Mouse (Mus musculus) small intestine, adult 2 months (tissue): ENCODE measurements around the gene Hist1h2bg. TPM values are rescaled to one million over a fixed set of nuclear protein-coding genes. Genes with fewer than 3 reads are reported as not detected.
"Not testable (repeated sequence)": the region's sequence is repeated elsewhere in the genome, so short reads cannot be mapped to it uniquely, and the experiment has no call there.

Experiments
- H3K27ac ChIP-seq: fragments of 200-500 bp; 2 replicates; pipeline ENCODE4 v1.5.1; 2012; ENCODE audit warnings: low read depth, low read length, control low read depth, inconsistent platforms; ENCODE audit not compliant: insufficient read depth
- H3K27me3 ChIP-seq: fragments of 200-500 bp; 2 replicates; pipeline ENCODE4 v1.6.1; 2012; ENCODE audit warnings: mild to moderate bottlenecking, moderate library complexity, low read length, inconsistent platforms; ENCODE audit not compliant: control insufficient read depth, insufficient read depth
- H3K36me3 ChIP-seq: fragments of 200-500 bp; 2 replicates; pipeline ENCODE4 v1.6.1; 2012; ENCODE audit warnings: mild to moderate bottlenecking, low read length, control low read depth, inconsistent platforms; ENCODE audit not compliant: control insufficient read depth, insufficient read depth
- H3K4me1 ChIP-seq: fragments of 200-500 bp; 2 replicates; pipeline ENCODE4 v1.6.1; 2012; ENCODE audit warnings: low read length, inconsistent platforms, mixed read lengths; ENCODE audit not compliant: control insufficient read depth, insufficient read depth, insufficient read length
- H3K4me3 ChIP-seq: fragments of 200-500 bp; 2 replicates; pipeline ENCODE4 v1.5.1; 2012; ENCODE audit warnings: low read depth, mild to moderate bottlenecking, control low read depth, inconsistent platforms, low read length, moderate library complexity
- CTCF ChIP-seq: fragments of 200-500 bp; IDR thresholded peaks from 2 replicates; pipeline ENCODE4 v1.5.1; 2012; ENCODE audit warnings: low read depth, mild to moderate bottlenecking, control low read depth, inconsistent platforms, low read length, moderate library complexity, mixed read lengths; ENCODE audit not compliant: insufficient replicate concordance, insufficient read length; ENCODE audit errors: extremely low read depth
- POLR2A ChIP-seq: fragments of 200-500 bp; IDR thresholded peaks from 2 replicates; pipeline ENCODE4 v1.6.1; 2012; ENCODE audit warnings: low read depth, mild to moderate bottlenecking, control low read depth, inconsistent platforms, low read length, moderate library complexity
- WGBS: fragments of 180-500 bp; shearing (Covaris S2); methylation state at CpG from one replicate; pipeline ENCODE4 v1.1.7; 2018; 5-methylcytosine and 5-hydroxymethylcytosine counted together
- polyA plus RNA-seq: library from polyadenylated mRNA; depleted of rRNA; stranded (reverse); fragments of >200 nt; gene quantifications from 2 replicates; pipeline ENCODE4 v1.2.3, GENCODE M21; 2012

Gene Hist1h2bg
- polyA plus RNA-seq, 1 experiment, result 51.3 TPM

DNA sequence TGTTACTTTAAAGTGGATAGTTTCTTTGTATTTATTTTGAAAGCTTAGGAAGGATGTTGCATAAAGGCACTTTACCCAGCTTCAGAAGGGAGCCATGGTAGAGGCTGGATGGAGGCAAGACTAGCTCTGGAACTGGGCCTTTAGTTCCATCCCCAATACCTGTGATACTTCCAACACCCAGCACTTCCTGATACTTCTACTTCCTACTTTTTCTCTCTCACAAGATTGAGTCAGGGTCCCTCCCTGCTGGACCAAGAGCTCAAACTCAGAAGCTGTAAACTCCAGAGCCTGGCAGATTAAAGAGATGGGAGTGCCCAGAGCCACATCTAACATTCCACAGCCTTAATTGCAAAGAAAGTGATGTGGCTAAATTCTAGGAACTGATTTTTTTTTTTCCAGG, 13.1 kb downstream of the Hist1h2bg start:
- H3K27ac ChIP-seq, result peak overlapping the region; percentile 99
- no peaks in the 10 kb centered on the region for H3K27me3 ChIP-seq
- peaks cover 2% of the 10 kb centered on the region; the same call in 1 of the 2 replicates for H3K4me1 ChIP-seq
- TF ChIP-seq POLR2A, result no peak
- no peak for TF ChIP-seq CTCF
- no peak overlapping the region for H3K4me3 ChIP-seq
- H3K36me3 ChIP-seq, result no peaks in the 10 kb centered on the region

DNA sequence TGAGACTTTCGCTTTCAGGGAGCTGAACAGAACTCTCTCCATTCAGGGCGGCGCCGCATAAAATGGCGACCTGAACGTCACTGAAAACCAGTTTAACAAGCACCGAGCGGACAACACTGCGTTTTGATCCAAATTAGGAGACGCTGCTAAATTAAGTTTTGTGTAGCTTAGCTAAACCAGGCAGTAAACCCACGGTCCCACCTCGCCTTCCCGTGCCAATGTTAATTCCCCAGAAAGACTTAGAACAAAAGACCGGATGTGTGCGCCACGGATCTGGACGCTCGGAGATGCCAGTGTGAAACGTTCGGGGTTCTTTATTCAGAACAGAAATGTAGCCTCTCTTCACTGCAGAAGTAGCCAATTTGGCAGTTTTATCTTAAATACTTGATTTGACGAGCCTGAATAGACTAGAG, 13.8 kb downstream of the Hist1h2bg start:
- WGBS, result under 1% methylated on average over 21 of the region's 21 CpGs
- no peaks in the 10 kb centered on the region for H3K27me3 ChIP-seq
- TF ChIP-seq POLR2A, result no peak
- TF ChIP-seq CTCF, result no peak
- peak overlapping the region; percentile 99 for H3K27ac ChIP-seq
- no peaks in the 10 kb centered on the region for H3K36me3 ChIP-seq
- H3K4me1 ChIP-seq, result peaks cover 2% of the 10 kb centered on the region; the same call in 1 of the 2 replicates
- peak overlapping the region; percentile 77 for H3K4me3 ChIP-seq

DNA sequence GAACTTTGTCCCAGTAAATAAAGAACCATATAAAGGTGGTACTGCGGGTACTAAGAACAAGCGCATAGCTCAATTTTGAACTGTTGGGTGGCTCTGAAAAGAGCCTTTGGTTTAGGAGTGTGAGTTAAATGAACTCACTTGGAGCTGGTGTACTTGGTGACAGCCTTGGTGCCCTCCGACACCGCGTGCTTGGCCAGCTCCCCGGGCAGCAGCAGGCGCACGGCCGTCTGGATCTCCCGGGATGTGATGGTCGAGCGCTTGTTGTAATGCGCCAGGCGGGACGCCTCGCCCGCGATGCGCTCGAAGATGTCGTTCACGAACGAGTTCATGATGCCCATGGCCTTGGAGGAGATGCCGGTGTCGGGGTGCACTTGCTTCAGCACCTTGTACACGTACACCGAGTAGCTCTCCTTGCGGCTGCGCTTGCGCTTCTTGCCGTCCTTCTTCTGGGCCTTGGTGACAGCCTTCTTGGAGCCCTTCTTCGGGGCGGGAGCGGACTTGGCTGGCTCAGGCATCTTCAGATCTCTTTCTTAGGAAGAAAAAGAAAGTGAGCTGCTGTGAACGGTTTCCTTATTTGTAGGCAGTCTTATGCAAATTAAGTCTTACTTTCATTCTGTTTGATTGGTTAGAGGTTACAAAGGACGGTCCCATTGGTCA, 14.4 kb downstream of the Hist1h2bg start:
- not testable (repeated sequence) for H3K27me3 ChIP-seq, H3K36me3 ChIP-seq, H3K4me1 ChIP-seq
- under 1% methylated on average over 34 of the region's 36 CpGs for WGBS
- H3K4me3 ChIP-seq, result peak overlapping the region; percentile 77
- H3K27ac ChIP-seq, result peak overlapping the region; percentile 99
- peak; percentile 88 for TF ChIP-seq POLR2A

DNA sequence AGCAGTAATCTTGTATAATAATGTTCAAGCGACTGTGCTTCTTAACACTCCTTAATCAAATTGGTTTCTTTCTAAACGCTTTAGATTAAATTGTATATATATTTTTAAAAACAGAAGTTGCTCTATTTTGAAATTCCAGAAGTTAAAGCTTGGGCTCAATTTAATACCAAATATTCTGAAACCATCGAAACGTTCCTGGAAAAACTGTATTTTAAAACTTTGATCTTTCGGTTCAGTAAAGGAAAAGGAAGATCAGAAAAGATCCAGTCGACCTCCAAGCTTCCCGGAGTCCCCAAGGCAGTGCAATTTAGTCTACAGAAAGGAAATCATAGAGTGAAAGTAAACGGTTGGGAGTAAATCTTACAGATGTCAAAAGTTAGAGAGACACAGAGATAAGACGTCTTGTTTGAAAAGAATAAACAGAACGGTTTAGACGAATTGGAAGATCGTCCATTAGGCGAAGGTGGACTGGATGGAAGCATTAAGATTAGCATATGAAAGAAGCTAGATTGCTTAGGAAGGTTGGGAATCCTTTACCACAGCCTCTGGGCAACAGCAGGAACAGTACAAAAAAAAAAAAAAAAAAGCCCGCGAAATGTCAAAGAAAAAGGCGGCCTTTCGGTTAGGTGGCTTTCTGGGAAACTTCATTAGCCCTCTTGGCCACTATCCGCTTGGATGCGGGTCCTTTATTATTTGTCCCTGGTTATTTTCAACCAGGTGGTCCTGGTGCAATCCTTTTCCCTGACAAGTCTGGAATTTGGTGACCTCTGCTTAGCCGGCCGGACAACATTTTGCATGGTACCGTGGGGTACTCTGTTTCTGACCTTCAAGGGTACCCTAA, 15.1 kb downstream of the Hist1h2bg start:
- WGBS, result 1% methylated on average over 22 of the region's 22 CpGs
- peak overlapping the region; percentile 98 for H3K27ac ChIP-seq
- H3K27me3 ChIP-seq, result no peaks in the 10 kb centered on the region
- peak overlapping the region; percentile 42; the same call in 1 of the 2 replicates for H3K4me3 ChIP-seq
- H3K4me1 ChIP-seq, result peaks cover 2% of the 10 kb centered on the region; the same call in 1 of the 2 replicates
- no peaks in the 10 kb centered on the region for H3K36me3 ChIP-seq
- no peak for TF ChIP-seq POLR2A
- TF ChIP-seq CTCF, result no peak

DNA sequence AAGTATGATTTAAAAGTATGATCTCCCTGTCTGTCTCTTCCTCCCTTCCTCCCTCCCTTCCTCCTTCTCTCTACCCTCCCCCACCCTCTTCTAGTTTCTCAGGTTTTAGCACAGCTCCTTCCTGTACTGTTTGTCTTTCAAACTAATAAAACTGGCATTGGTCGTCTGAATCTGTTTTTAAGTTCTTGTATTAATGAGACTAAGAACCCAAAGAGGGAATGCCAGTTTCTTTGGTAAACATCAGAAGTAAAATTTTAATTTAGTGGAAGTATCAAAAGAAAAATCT, 15.7 kb downstream of the Hist1h2bg start:
- Histone ChIP-seq H3K27ac (peak overlapping the region; percentile 98), H3K4me3 (peak overlapping the region; percentile 42; the same call in 1 of the 2 replicates), H3K4me1 (peaks cover 2% of the 10 kb centered on the region; the same call in 1 of the 2 replicates), H3K36me3 (no peaks in the 10 kb centered on the region), H3K27me3 (no peaks in the 10 kb centered on the region)
- WGBS, result 4% methylated on average over 1 of the region's 1 CpGs
- TF ChIP-seq CTCF (no peak), POLR2A (no peak)

DNA sequence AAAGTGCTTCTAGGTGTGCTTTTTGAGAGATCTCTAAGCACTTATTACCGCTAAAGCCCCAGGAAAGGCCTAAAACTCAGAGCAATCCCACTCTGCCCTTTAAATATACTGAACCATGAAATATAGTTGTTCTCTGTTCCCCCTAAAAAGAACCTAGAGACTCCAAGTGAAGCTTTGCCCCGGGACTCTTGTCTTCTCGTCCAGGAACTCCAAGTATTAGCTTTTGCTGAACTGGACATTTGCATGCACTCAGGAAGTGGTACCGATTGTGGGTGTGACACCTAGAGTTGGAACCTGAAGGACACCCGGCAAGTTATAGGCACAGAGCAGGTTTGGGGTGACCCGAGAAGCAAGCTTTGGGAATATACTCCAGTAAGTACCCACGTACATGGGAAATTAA, 20.0 kb downstream of the Hist1h2bg start:
- Histone ChIP-seq H3K4me1 (peaks cover 9% of the 10 kb centered on the region; the same call in 1 of the 2 replicates), H3K36me3 (no peaks in the 10 kb centered on the region), H3K27me3 (no peaks in the 10 kb centered on the region), H3K27ac (no peak overlapping the region), H3K4me3 (no peak overlapping the region)
- TF ChIP-seq POLR2A, result no peak
- no peak for TF ChIP-seq CTCF
- 88% methylated on average over 7 of the region's 7 CpGs for WGBS

DNA sequence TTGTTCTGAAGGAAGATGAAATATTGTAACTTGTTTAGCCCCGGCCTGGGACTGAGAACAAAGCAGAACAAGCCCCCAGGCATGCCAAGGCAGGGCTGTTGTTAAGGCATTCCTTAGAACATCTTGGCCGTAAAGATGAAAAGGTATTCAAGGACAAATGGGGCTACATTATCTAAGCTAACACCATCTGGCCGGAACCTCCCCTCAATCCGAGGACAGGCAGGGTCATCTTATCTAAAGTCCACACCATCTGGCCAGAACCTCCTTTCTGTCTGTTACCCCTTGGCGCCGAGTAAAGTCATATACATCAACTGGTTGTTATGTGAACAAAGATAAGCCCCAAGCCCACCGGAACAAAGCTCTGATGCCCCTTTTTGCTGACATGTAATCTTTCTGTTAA, 20.7 kb downstream of the Hist1h2bg start:
- not testable (repeated sequence) for H3K27me3 ChIP-seq, H3K4me1 ChIP-seq
- WGBS, result 78% methylated on average over 7 of the region's 7 CpGs

More for the DNA sequence above, 20.7 kb downstream of the Hist1h2bg start:
- H3K27ac ChIP-seq, H3K4me3 ChIP-seq, H3K36me3 ChIP-seq: not testable (repeated sequence)
